ENCODE assay signal across 14 mouse cellular contexts in the genomic region with DNA sequence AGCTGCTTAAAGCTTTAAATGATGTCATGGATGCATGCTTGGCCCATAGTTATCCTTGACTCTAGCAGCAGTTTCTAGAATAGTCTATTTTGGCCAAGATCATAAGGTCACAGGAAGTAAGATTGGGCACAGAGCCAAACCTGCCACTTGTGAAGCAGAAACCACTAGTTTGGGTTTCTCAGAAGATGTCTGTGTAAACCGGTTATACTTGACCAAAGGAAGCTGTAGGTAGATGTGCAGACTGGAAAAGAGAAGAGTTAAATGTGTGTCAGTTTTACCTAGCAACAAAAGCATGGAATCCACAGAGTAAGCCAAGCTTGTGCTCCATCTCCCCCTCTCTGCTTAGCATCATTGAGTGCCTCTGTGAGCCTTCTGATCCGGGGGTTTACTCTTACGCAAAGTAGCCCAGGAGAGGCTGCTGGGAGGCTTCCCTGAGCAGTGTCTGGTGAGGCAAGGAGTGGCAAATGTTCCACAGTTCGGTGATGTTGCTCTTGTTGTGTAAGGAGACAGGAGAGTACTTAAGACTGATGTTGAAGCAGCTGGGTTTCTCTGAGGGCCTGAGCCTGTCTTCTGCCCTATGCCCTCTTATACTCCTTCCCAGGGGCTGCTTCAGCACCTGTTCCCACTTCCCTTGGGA.
DNase-seq lines count a peak whose midpoint lies in the region; ATAC-seq lines count a peak whose summit lies in the region.
"Had no signal": no experiment of that assay in that cellular context is flagged by ENCODE, and none has a peak within 500 bp of the region (broad histone marks: within the 10 kb centered on the region; RNA-seq: fewer than 3 reads in every experiment).

No protein-coding gene starts in this region.

- H3K4me1 ChIP-seq in kidney, embryonic 14.5 days (ENCODE audit: control insufficient read depth, insufficient read depth, low read length): no peaks in the 10 kb centered on the region
- no peaks in the 10 kb centered on the region for H3K4me1 ChIP-seq in hindbrain, embryonic 10.5 days (replicated peaks)
- H3K4me1 ChIP-seq in midbrain, embryonic 13.5 days (replicated peaks): no peaks in the 10 kb centered on the region
- H3K4me1 ChIP-seq: hindbrain, embryonic 12.5 days had no signal

- H3K27ac ChIP-seq in kidney, embryonic 14.5 days (ENCODE audit: low read depth, low read length): no peak overlapping the region
- no peak overlapping the region for H3K27ac ChIP-seq in hindbrain, embryonic 10.5 days
- H3K27ac ChIP-seq in midbrain, embryonic 13.5 days: no peak overlapping the region
- H3K27ac ChIP-seq: hindbrain, embryonic 12.5 days; liver, embryonic 12.5 days had no signal

- DNase-seq in kidney, postnatal 10 days: peak; percentile 38
- DNase-seq in kidney, postnatal 36 days: peak; percentile 42 to 49
- peak; percentile 24 for DNase-seq in spleen, adult 12 weeks (ENCODE audit: low spot score)
- no peak for DNase-seq in hindbrain, embryonic 10.5 days (ENCODE audit: low spot score)
- DNase-seq in frontal cortex, postnatal 25 days (ENCODE audit: low spot score in 2 of 2): no peak
- DNase-seq: retina, postnatal 1 day; thymus, postnatal 36 days had no signal

- 91% methylated on average over 4 of the region's 4 CpGs for WGBS in kidney, embryonic 14.5 days
- WGBS in hindbrain, embryonic 10.5 days: 85% methylated on average over 4 of the region's 4 CpGs
- 84% methylated on average over 4 of the region's 4 CpGs for WGBS in midbrain, embryonic 13.5 days

- H3K4me3 ChIP-seq in kidney, embryonic 14.5 days (ENCODE audit: low read length): no peak overlapping the region
- H3K4me3 ChIP-seq in hindbrain, embryonic 10.5 days: no peak overlapping the region
- H3K4me3 ChIP-seq in midbrain, embryonic 13.5 days (replicated peaks): no peak overlapping the region
- H3K4me3 ChIP-seq: erythroblast, embryonic 14.5 days; hindbrain, embryonic 12.5 days; liver, embryonic 12.5 days had no signal

- H3K9ac ChIP-seq in kidney, embryonic 14.5 days (ENCODE audit: low read depth, low read length): no peak overlapping the region
- no peak overlapping the region for H3K9ac ChIP-seq in midbrain, embryonic 13.5 days (replicated peaks)
- H3K9ac ChIP-seq: hindbrain, embryonic 12.5 days; liver, embryonic 12.5 days had no signal

- no peaks in the 10 kb centered on the region for H3K27me3 ChIP-seq in kidney, embryonic 14.5 days (ENCODE audit: control insufficient read depth, insufficient read depth, low read length)
- H3K27me3 ChIP-seq in hindbrain, embryonic 10.5 days (ENCODE audit: insufficient read depth, poor library complexity, severe bottlenecking): no peaks in the 10 kb centered on the region
- no peaks in the 10 kb centered on the region for H3K27me3 ChIP-seq in midbrain, embryonic 13.5 days
- H3K27me3 ChIP-seq: hindbrain, embryonic 12.5 days; liver, embryonic 12.5 days had no signal

- H3K9me3 ChIP-seq in kidney, embryonic 14.5 days (ENCODE audit: control insufficient read depth, low read length): no peaks in the 10 kb centered on the region
- no peaks in the 10 kb centered on the region for H3K9me3 ChIP-seq in hindbrain, embryonic 10.5 days
- no peaks in the 10 kb centered on the region for H3K9me3 ChIP-seq in midbrain, embryonic 13.5 days
- H3K9me3 ChIP-seq: hindbrain, embryonic 12.5 days; liver, embryonic 12.5 days had no signal

- H3K36me3 ChIP-seq in kidney, embryonic 14.5 days (ENCODE audit: control insufficient read depth, insufficient read depth, low read length): no peaks in the 10 kb centered on the region
- no peaks in the 10 kb centered on the region for H3K36me3 ChIP-seq in hindbrain, embryonic 10.5 days
- H3K36me3 ChIP-seq in midbrain, embryonic 13.5 days: no peaks in the 10 kb centered on the region
- H3K36me3 ChIP-seq: hindbrain, embryonic 12.5 days; liver, embryonic 12.5 days had no signal

- no peak overlapping the region for H3K4me2 ChIP-seq in kidney, embryonic 14.5 days (replicated peaks; ENCODE audit: low read depth, low read length)
- H3K4me2 ChIP-seq in midbrain, embryonic 13.5 days (replicated peaks): no peak overlapping the region
- H3K4me2 ChIP-seq: heart, embryonic 11.5 days; hindbrain, embryonic 12.5 days; liver, embryonic 12.5 days had no signal

- ATAC-seq in kidney, embryonic 14.5 days (ENCODE audit: low FRiP score, low TSS enrichment): no peak
- peak; percentile 44 for ATAC-seq in CD4-positive, CD25-positive, alpha-beta regulatory T cell, adult 4 months
- no peak for ATAC-seq in midbrain, embryonic 13.5 days
- ATAC-seq: liver, embryonic 12.5 days had no signal

Comparison
In these comparisons a context has a peak if more than half of its experiments do, and no peak if none do; other contexts are left out.
1. DNase-seq: peak in kidney, postnatal 10 days (single experiment), kidney, postnatal 36 days (2 of 2) and spleen, adult 12 weeks (single experiment); none in hindbrain, embryonic 10.5 days (single experiment) and frontal cortex, postnatal 25 days (0 of 2).